Mouse (Mus musculus): ENCODE measurements around the gene H2-M5. TPM values are rescaled to one million over a fixed set of nuclear protein-coding genes. Genes with fewer than 3 reads are reported as not detected.

Gene H2-M5
- polyA plus RNA-seq, 1 experiment from 2014 or later: 0.27 TPM

- H3K36me3 ChIP-seq: peaks cover 7% of the 10 kb centered on the region
- H3K4me3 ChIP-seq (replicated peaks): peak overlapping the region; percentile 58
- H3K27me3 ChIP-seq (replicated peaks): no peaks in the 10 kb centered on the region
- ATAC-seq (ENCODE audit: insufficient read depth, low FRiP score, low read depth): no peak
- 7% methylated on average over 12 of the region's 12 CpGs for WGBS
- H3K4me2 ChIP-seq: peak overlapping the region; percentile 69
- H3K4me1 ChIP-seq: peaks cover 8% of the 10 kb centered on the region
- H3K27ac ChIP-seq: peak overlapping the region; percentile 72
- peak overlapping the region; percentile 47 for H3K9ac ChIP-seq
- no peaks in the 10 kb centered on the region for H3K9me3 ChIP-seq
Measured at GRCm38 (mm10) chr17:36958884-36959283, 30.5 kb downstream of the H2-M5 start.

GRCm38 (mm10) chr17:36957999-36958743, 31.2 kb downstream of the H2-M5 start, which contains the start of the genes Znrd1 and Znrd1as:
Znrd1 (minus strand) TSS chr17:36958559.
Znrd1as (plus strand) TSS chr17:36958592.
- Histone ChIP-seq H3K4me1 (peaks cover 8% of the 10 kb centered on the region), H3K36me3 (peaks cover 7% of the 10 kb centered on the region), H3K9ac (peak within 1 kb of the TSS; percentile 51), H3K27me3 (replicated peaks) (no peaks in the 10 kb centered on the region), H3K27ac (peak within 1 kb of the TSS; percentile 72), H3K4me2 (peak within 1 kb of the TSS; percentile 69), H3K9me3 (no peaks in the 10 kb centered on the region), H3K4me3 (replicated peaks) (peak within 1 kb of the TSS; percentile 58)
- 0% methylated on average over 46 of the region's 46 CpGs for whole genome bisulfite sequencing
- ATAC-seq (ENCODE audit: insufficient read depth, low FRiP score, low read depth): peak; percentile 97

GRCm38 (mm10) chr17:36953062-36953461, 36.3 kb downstream of the H2-M5 start:
- H3K4me2 ChIP-seq: no peak overlapping the region
- 87% methylated on average over 1 of the region's 1 CpGs for WGBS
- H3K4me3 ChIP-seq (replicated peaks): no peak overlapping the region
- H3K9me3 ChIP-seq: no peaks in the 10 kb centered on the region
- no peaks in the 10 kb centered on the region for H3K27me3 ChIP-seq (replicated peaks)
- peaks cover 14% of the 10 kb centered on the region for H3K36me3 ChIP-seq
- H3K9ac ChIP-seq: no peak overlapping the region
- no peak for ATAC-seq (ENCODE audit: insufficient read depth, low FRiP score, low read depth)
- H3K27ac ChIP-seq: no peak overlapping the region
- H3K4me1 ChIP-seq: peaks cover 9% of the 10 kb centered on the region

GRCm38 (mm10) chr17:36952631-36953030, 36.7 kb downstream of the H2-M5 start:
- WGBS: 90% methylated on average over 2 of the region's 2 CpGs
- no peak overlapping the region for H3K4me2 ChIP-seq
- H3K9me3 ChIP-seq: no peaks in the 10 kb centered on the region
- H3K27ac ChIP-seq: no peak overlapping the region
- H3K4me3 ChIP-seq (replicated peaks): no peak overlapping the region
- peaks cover 9% of the 10 kb centered on the region for H3K4me1 ChIP-seq
- no peak overlapping the region for H3K9ac ChIP-seq
- ATAC-seq (ENCODE audit: insufficient read depth, low FRiP score, low read depth): no peak
- H3K27me3 ChIP-seq (replicated peaks): no peaks in the 10 kb centered on the region
- H3K36me3 ChIP-seq: peaks cover 14% of the 10 kb centered on the region

- ATAC-seq (ENCODE audit: insufficient read depth, low FRiP score, low read depth): peak; percentile 97
- Histone ChIP-seq H3K27ac (peak within 1 kb of the TSS; percentile 69; the same call in 1 of the 2 replicates), H3K4me2 (peak within 1 kb of the TSS; percentile 69), H3K36me3 (peaks cover 14% of the 10 kb centered on the region), H3K4me1 (peaks cover 9% of the 10 kb centered on the region; the same call in 1 of the 2 replicates), H3K27me3 (replicated peaks) (no peaks in the 10 kb centered on the region), H3K9ac (peak within 1 kb of the TSS; percentile 62), H3K9me3 (no peaks in the 10 kb centered on the region), H3K4me3 (replicated peaks) (peak within 1 kb of the TSS; percentile 74)
- 2% methylated on average over 36 of the region's 36 CpGs for WGBS
Measured at GRCm38 (mm10) chr17:36950981-36951947, 38.1 kb downstream of the H2-M5 start, which contains the start of gene Ppp1r11. Ppp1r11 (minus strand) TSS chr17:36951741.

GRCm38 (mm10) chr17:36949265-36949664, 40.1 kb downstream of the H2-M5 start:
- no peak overlapping the region for H3K27ac ChIP-seq
- H3K4me2 ChIP-seq: no peak overlapping the region
- no peak overlapping the region for H3K9ac ChIP-seq
- H3K36me3 ChIP-seq: peaks cover 7% of the 10 kb centered on the region
- 97% methylated on average over 8 of the region's 8 CpGs for WGBS
- no peak overlapping the region for H3K4me3 ChIP-seq (replicated peaks)
- ATAC-seq (ENCODE audit: insufficient read depth, low FRiP score, low read depth): no peak
- H3K27me3 ChIP-seq (replicated peaks): peaks cover 11% of the 10 kb centered on the region
- H3K9me3 ChIP-seq: no peaks in the 10 kb centered on the region
- peaks cover 9% of the 10 kb centered on the region; the same call in 1 of the 2 replicates for H3K4me1 ChIP-seq

GRCm38 (mm10) chr17:36948286-36948685, 41.1 kb downstream of the H2-M5 start:
- Histone ChIP-seq H3K4me3 (replicated peaks) (no peak overlapping the region), H3K27ac (no peak overlapping the region), H3K27me3 (replicated peaks) (peaks cover 15% of the 10 kb centered on the region), H3K4me1 (peaks cover 10% of the 10 kb centered on the region; the same call in 1 of the 2 replicates), H3K4me2 (no peak overlapping the region), H3K9ac (no peak overlapping the region), H3K9me3 (no peaks in the 10 kb centered on the region), H3K36me3 (peaks cover 7% of the 10 kb centered on the region)
- 94% methylated on average over 1 of the region's 1 CpGs for WGBS
- ATAC-seq (ENCODE audit: insufficient read depth, low FRiP score, low read depth): no peak

- peaks cover 20% of the 10 kb centered on the region for H3K4me1 ChIP-seq
- H3K9me3 ChIP-seq: no peaks in the 10 kb centered on the region
- H3K4me3 ChIP-seq (replicated peaks): peak overlapping the region; percentile 49
- no peak overlapping the region for H3K27ac ChIP-seq
- peak overlapping the region; percentile 96 for H3K4me2 ChIP-seq
- peaks cover 26% of the 10 kb centered on the region for H3K27me3 ChIP-seq (replicated peaks)
- 1% methylated on average over 62 of the region's 62 CpGs for WGBS
- ATAC-seq (ENCODE audit: insufficient read depth, low FRiP score, low read depth): 0 out of 2 replicates have a peak, but pooled peaks have one; percentile 3
- peaks cover 7% of the 10 kb centered on the region for H3K36me3 ChIP-seq
- H3K9ac ChIP-seq: peak overlapping the region; percentile 33
Measured at GRCm38 (mm10) chr17:36947051-36947819, 42.1 kb downstream of the H2-M5 start.

- Histone ChIP-seq H3K4me2 (no peak overlapping the region), H3K27me3 (replicated peaks) (peaks cover 40% of the 10 kb centered on the region), H3K9me3 (no peaks in the 10 kb centered on the region), H3K27ac (no peak overlapping the region), H3K4me1 (peaks cover 14% of the 10 kb centered on the region), H3K4me3 (replicated peaks) (no peak overlapping the region), H3K36me3 (peaks cover 7% of the 10 kb centered on the region), H3K9ac (no peak overlapping the region)
- 21% methylated on average over 9 of the region's 9 CpGs for WGBS
- no peak for ATAC-seq (ENCODE audit: insufficient read depth, low FRiP score, low read depth)
Measured at GRCm38 (mm10) chr17:36944121-36944775, 45.1 kb downstream of the H2-M5 start.

- peaks cover 14% of the 10 kb centered on the region for H3K4me1 ChIP-seq
- no peak overlapping the region for H3K27ac ChIP-seq
- WGBS: 20% methylated on average over 5 of the region's 5 CpGs
- peaks cover 1% of the 10 kb centered on the region; the same call in 1 of the 2 replicates for H3K36me3 ChIP-seq
- H3K9me3 ChIP-seq: no peaks in the 10 kb centered on the region
- ATAC-seq (ENCODE audit: insufficient read depth, low FRiP score, low read depth): no peak
- H3K4me3 ChIP-seq (replicated peaks): peak overlapping the region; percentile 41
- peaks cover 40% of the 10 kb centered on the region for H3K27me3 ChIP-seq (replicated peaks)
- H3K9ac ChIP-seq: no peak overlapping the region
- peak overlapping the region; percentile 88; the same call in 1 of the 2 replicates for H3K4me2 ChIP-seq
Measured at GRCm38 (mm10) chr17:36943691-36944090, 45.6 kb downstream of the H2-M5 start.

Measured in stomach, embryonic 15.5 days (tissue).